Mouse (Mus musculus) left cerebral cortex, postnatal 4 days (tissue): ENCODE results near the gene Ccdc144b. TPM values are rescaled to one million over a fixed set of nuclear protein-coding genes. Genes with fewer than 3 reads are reported as not detected.

Experiments
- DNase-seq: peaks from one replicate; pipeline ENCODE4 v3.0.0-alpha.2; 2022
- intact Hi-C: fragments of 180-260 bp; cut with DNase I; formaldehyde crosslinking; loops from one replicate; pipeline ENCODE4 v1.15.1; 2025
- total RNA-seq, 2 experiments: library from RNA; stranded (reverse); gene quantifications; 2 replicates each; pipeline ENCODE4 v1.2.3; 2021

The Ccdc144b gene
- total RNA-seq, 2 experiments from 2014 or later: not detected

- no peak for DNase-seq
- intact Hi-C loops: no loop called here
Observed at GRCm38 (mm10) chr3:35963921-35964320, 89.4 kb downstream of the Ccdc144b start.

GRCm38 (mm10) chr3:35963401-35963800, 89.9 kb downstream of the Ccdc144b start:
- intact Hi-C loops: no loop called here
- DNase-seq: no peak

- no peak for DNase-seq
- intact Hi-C loops: no loop called here
Observed at GRCm38 (mm10) chr3:35962967-35963366, 90.4 kb downstream of the Ccdc144b start.

Other genes starting within 250 kb of the Ccdc144b start
- 10 to 100 TPM; 70.4 to 73.9 TPM for gene Dcun1d1, start 116.1 kb downstream of the Ccdc144b start, total RNA-seq
- gene Mccc1, start 52.9 kb downstream of the Ccdc144b start, total RNA-seq: 10 to 100 TPM; 31.0 to 36.5 TPM
- gene Acad9, start 12.4 kb upstream of the Ccdc144b start, total RNA-seq: 10 to 100 TPM; 47.3 to 58.1 TPM
- 10 to 100 TPM; 23.2 to 23.4 TPM for gene D3Ertd254e, start 97.5 kb upstream of the Ccdc144b start, total RNA-seq
- under 1 TPM; 0.66 to 0.83 TPM for gene Qrfpr, start 168.8 kb upstream of the Ccdc144b start, total RNA-seq